Mouse (Mus musculus) brain, embryonic 14.5 days (tissue): Measurements from ENCODE around the gene Cep44.

Source experiments
- CTCF ChIP-seq: fragments of 200-500 bp; IDR thresholded peaks from 2 replicates; pipeline ENCODE4 v1.5.1; 2012; ENCODE audit warnings: inconsistent platforms, mild to moderate bottlenecking, moderate library complexity, borderline replicate concordance; ENCODE audit not compliant: insufficient read depth, insufficient read length; ENCODE audit errors: extremely low read depth
- POLR2A ChIP-seq: fragments of 200-500 bp; IDR thresholded peaks from 2 replicates; pipeline ENCODE4 v1.6.1; 2012; ENCODE audit warnings: mild to moderate bottlenecking, inconsistent platforms, borderline replicate concordance; ENCODE audit not compliant: poor library complexity, insufficient read depth, insufficient read length, severe bottlenecking; ENCODE audit errors: extremely low read depth

- TF ChIP-seq POLR2A (no peak), CTCF (no peak)
These were observed 40.2 kb upstream of the Cep44 start for GRCm38 (mm10) chr8:56591084-56591483.
